Mouse (Mus musculus) heart, postnatal 0 days (tissue): Measurements from ENCODE around the gene Dhdh.

ENCODE experiments used
- CTCF ChIP-seq: IDR thresholded peaks from 2 replicates; pipeline ENCODE4 v1.5.1; 2016; ENCODE audit warnings: antibody characterized with exemption, control low read depth, low read depth
- EP300 ChIP-seq: IDR thresholded peaks from 2 replicates; pipeline ENCODE4 v1.6.1; 2016; ENCODE audit warnings: antibody characterized with exemption, low read depth

DNA sequence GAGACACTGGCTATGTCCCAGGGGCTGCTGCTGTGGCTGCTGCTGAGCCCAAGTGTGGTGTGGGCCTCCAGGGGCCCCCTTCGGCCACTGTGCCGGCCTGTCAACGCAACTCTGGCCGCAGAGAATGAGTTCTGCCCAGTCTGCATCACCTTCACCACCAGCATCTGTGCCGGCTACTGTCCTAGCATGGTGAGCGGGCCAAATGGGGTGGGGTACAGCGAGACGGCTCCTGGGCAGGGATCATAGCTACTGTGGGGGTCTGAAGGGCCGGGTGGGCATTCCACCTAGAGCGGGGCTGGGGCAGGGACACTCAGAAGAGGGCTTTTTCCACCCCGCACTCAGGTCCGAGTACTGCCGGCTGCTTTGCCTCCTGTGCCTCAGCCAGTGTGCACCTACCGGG is 67.4 kb downstream of the Dhdh start:
- TF ChIP-seq CTCF (no peak), EP300 (no peak)
